Comparison of ENCODE assay signal across 9 mouse cellular contexts in the genomic region with DNA sequence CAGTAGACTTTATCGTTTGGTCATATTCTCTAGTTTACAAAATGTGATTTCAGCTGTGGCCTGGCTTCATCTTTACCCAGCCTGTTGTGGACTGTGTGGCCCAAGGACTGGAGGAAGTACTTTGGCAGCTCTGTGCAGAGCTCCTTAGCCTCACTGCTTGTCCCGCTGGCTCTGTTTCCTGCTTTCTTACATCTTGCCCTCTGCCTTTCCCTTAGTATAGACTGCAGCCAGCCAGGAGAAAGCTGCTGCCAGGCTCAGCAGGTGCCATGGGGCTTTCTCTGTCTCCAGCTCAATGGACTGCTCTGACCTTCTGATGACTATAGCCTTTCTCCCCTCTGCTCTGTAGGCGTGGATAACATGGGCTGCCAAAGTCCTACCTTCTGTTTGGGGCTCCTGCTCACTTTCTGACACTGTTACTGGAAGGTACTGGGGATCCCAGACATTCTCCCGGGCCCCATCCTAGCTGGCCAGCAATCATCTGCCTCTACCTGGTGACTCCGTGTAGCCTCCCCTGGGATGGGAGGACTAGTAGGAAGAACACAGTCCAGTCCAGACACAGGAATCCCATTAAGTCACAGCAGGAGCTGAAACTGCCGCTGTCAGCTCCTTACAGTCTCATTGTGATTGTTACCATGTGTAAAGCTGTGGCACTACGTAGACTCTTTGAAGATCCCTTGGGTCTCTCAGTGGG.
DNase-seq lines count a peak whose midpoint lies in the region; ATAC-seq and TF ChIP-seq lines count a peak whose summit lies in the region.
"Had no signal": no experiment of that assay in that cellular context is flagged by ENCODE, and none has a peak within 500 bp of the region (broad histone marks: within the 10 kb centered on the region; RNA-seq: fewer than 3 reads in every experiment).

No protein-coding gene starts in this region.

- TF ChIP-seq CTCF in liver, adult 2 months (IDR thresholded peaks at IDR 0.05; ENCODE audit: low read depth, low read length) = no peak
- TF ChIP-seq CTCF in small intestine, adult 2 months (IDR thresholded peaks at IDR 0.05; ENCODE audit: extremely low read depth, insufficient read length, insufficient replicate concordance, low read depth, low read length) = no peak

- no peaks in the 10 kb centered on the region for H3K27me3 ChIP-seq in forebrain, embryonic 10.5 days (ENCODE audit: poor library complexity, severe bottlenecking)
- no peaks in the 10 kb centered on the region for H3K27me3 ChIP-seq in forebrain, embryonic 14.5 days (replicated peaks; ENCODE audit: control insufficient read depth, insufficient read depth, low read length)
- H3K27me3 ChIP-seq in liver, adult 2 months (ENCODE audit: control insufficient read depth, insufficient read depth, low read length) = no peaks in the 10 kb centered on the region
- no peaks in the 10 kb centered on the region for H3K27me3 ChIP-seq in small intestine, adult 2 months (ENCODE audit: control insufficient read depth, insufficient read depth, low read length)

- no peaks in the 10 kb centered on the region for H3K79me2 ChIP-seq in liver, adult 2 months (ENCODE audit: control insufficient read depth, insufficient read depth, low read length)

- H3K9ac ChIP-seq in forebrain, embryonic 14.5 days (ENCODE audit: low read length) = no peak overlapping the region
- no peak overlapping the region for H3K9ac ChIP-seq in liver, adult 2 months (ENCODE audit: low read depth, low read length)

- ATAC-seq in forebrain, embryonic 14.5 days = no peak
- ATAC-seq: CD4-positive, CD25-positive, alpha-beta regulatory T cell, adult 4 months had no signal

- no peak overlapping the region for H3K4me3 ChIP-seq in forebrain, embryonic 10.5 days
- no peak overlapping the region for H3K4me3 ChIP-seq in forebrain, embryonic 14.5 days (ENCODE audit: low read depth, low read length)
- no peak overlapping the region for H3K4me3 ChIP-seq in liver, adult 2 months (ENCODE audit: insufficient read depth, low read depth, low read length)
- no peak overlapping the region for H3K4me3 ChIP-seq in small intestine, adult 2 months (ENCODE audit: low read depth, low read length)

- no peak for DNase-seq in forebrain, embryonic 10.5 days (ENCODE audit: extremely low spot score, low spot score)
- no peak for DNase-seq in forebrain, embryonic 14.5 days (ENCODE audit: low spot score)
- DNase-seq in liver, adult 2 months (ENCODE audit: extremely low read depth, low read depth, low spot score) = peak; percentile 37
- DNase-seq in liver = no peak
- DNase-seq in kidney, postnatal 36 days = peak; percentile 37 to 38
- DNase-seq in right cerebral cortex, postnatal 36 days (ENCODE audit: low spot score in 2 of 2) = no peak
- no peak for DNase-seq in urinary bladder, postnatal 14 days (ENCODE audit: low spot score)

- H3K27ac ChIP-seq in forebrain, embryonic 10.5 days = peak overlapping the region; percentile 44; the same call in 1 of the 2 replicates
- H3K27ac ChIP-seq in forebrain, embryonic 14.5 days (ENCODE audit: low read depth, low read length) = no peak overlapping the region
- peak overlapping the region; percentile 78 for H3K27ac ChIP-seq in liver, adult 2 months (replicated peaks; ENCODE audit: insufficient read depth, low read depth, low read length)
- H3K27ac ChIP-seq in small intestine, adult 2 months (ENCODE audit: insufficient read depth, low read depth, low read length) = peak overlapping the region; percentile 32; the same call in 1 of the 2 replicates

- no peaks in the 10 kb centered on the region for H3K9me3 ChIP-seq in forebrain, embryonic 10.5 days
- no peaks in the 10 kb centered on the region for H3K9me3 ChIP-seq in forebrain, embryonic 14.5 days (replicated peaks; ENCODE audit: control insufficient read depth, low read length)

- 71% methylated on average over 7 of the region's 7 CpGs for WGBS in forebrain, embryonic 10.5 days
- WGBS in forebrain, embryonic 14.5 days = 69% methylated on average over 7 of the region's 7 CpGs
- 77% methylated on average over 7 of the region's 7 CpGs for WGBS in liver, adult 2 months
- 75% methylated on average over 7 of the region's 7 CpGs for WGBS in small intestine, adult 2 months

- no peak for TF ChIP-seq POLR2A in liver, adult 2 months (IDR thresholded peaks at IDR 0.05; ENCODE audit: extremely low read depth, insufficient read depth, low read length)
- TF ChIP-seq POLR2A in small intestine, adult 2 months (IDR thresholded peaks at IDR 0.05; ENCODE audit: low read depth, low read length) = no peak

- H3K4me1 ChIP-seq in forebrain, embryonic 10.5 days = peaks cover 32% of the 10 kb centered on the region
- 0 out of 2 replicates have a peak, but pooled peaks cover 4% of the 10 kb centered on the region for H3K4me1 ChIP-seq in forebrain, embryonic 14.5 days (ENCODE audit: control insufficient read depth, insufficient read depth, low read length)
- H3K4me1 ChIP-seq in liver, adult 2 months (ENCODE audit: control insufficient read depth, insufficient read depth, low read length) = peaks cover 17% of the 10 kb centered on the region
- H3K4me1 ChIP-seq in small intestine, adult 2 months (ENCODE audit: control insufficient read depth, insufficient read depth, insufficient read length, low read length) = peaks cover 9% of the 10 kb centered on the region

- no peak overlapping the region for H3K4me2 ChIP-seq in forebrain, embryonic 14.5 days (ENCODE audit: low read length)

- H3K36me3 ChIP-seq in forebrain, embryonic 10.5 days (replicated peaks) = peaks cover 63% of the 10 kb centered on the region
- peaks cover 10% of the 10 kb centered on the region; the same call in 1 of the 2 replicates for H3K36me3 ChIP-seq in forebrain, embryonic 14.5 days (ENCODE audit: control insufficient read depth, insufficient read depth, low read length)
- no peaks in the 10 kb centered on the region for H3K36me3 ChIP-seq in liver, adult 2 months (ENCODE audit: control insufficient read depth, insufficient read depth, low read length)
- peaks cover 39% of the 10 kb centered on the region for H3K36me3 ChIP-seq in small intestine, adult 2 months (ENCODE audit: control insufficient read depth, insufficient read depth, low read length)

Comparison
In these comparisons a context has a peak if more than half of its experiments do, and no peak if none do; other contexts are left out.
1. DNase-seq: peak in liver, adult 2 months (single experiment) and kidney, postnatal 36 days (2 of 2); none in forebrain, embryonic 10.5 days (single experiment), forebrain, embryonic 14.5 days (single experiment), liver (single experiment), right cerebral cortex, postnatal 36 days (0 of 2) and urinary bladder, postnatal 14 days (single experiment).